Mouse (Mus musculus): Measurements from ENCODE around the gene Ccdc65. TPM values are rescaled to one million over a fixed set of nuclear protein-coding genes. Genes with fewer than 3 reads are reported as not detected.

The Ccdc65 gene
- 9.3 and 10.6 TPM in 2 replicates for polyA plus RNA-seq (2012; rRNA removed)

GRCm38 (mm10) chr15:98707766-98708372 lies at the start of gene Ccdc65:
Gene Ccdc65, plus strand, starts transcription at chr15:98708207.
- no peaks in the 10 kb centered on the region for H3K4me1 ChIP-seq (ENCODE audit: control insufficient read depth, insufficient read depth, low read length)
- TF ChIP-seq CTCF (IDR thresholded peaks at IDR 0.05; ENCODE audit: extremely low read depth, insufficient read depth, low read length) (peak; percentile 68), POLR2A (IDR thresholded peaks at IDR 0.05; ENCODE audit: extremely low read depth, insufficient read depth, low read length) (peak; percentile 59; the same call in 1 of the 2 replicates)
- no peak within 1 kb of the TSS for H3K27ac ChIP-seq (ENCODE audit: insufficient read depth, low read length)
- H3K4me3 ChIP-seq (ENCODE audit: insufficient read depth, low read length): peak within 1 kb of the TSS; percentile 45

GRCm38 (mm10) chr15:98662198-98662566 lies 45.8 kb upstream of the Ccdc65 start:
- Histone ChIP-seq H3K27ac (ENCODE audit: insufficient read depth, low read length) (peak overlapping the region; percentile 85), H3K4me3 (ENCODE audit: insufficient read depth, low read length) (peak overlapping the region; percentile 80), H3K4me1 (ENCODE audit: control insufficient read depth, insufficient read depth, low read length) (no peaks in the 10 kb centered on the region)
- TF ChIP-seq POLR2A (IDR thresholded peaks at IDR 0.05; ENCODE audit: extremely low read depth, insufficient read depth, low read length): no peak
- TF ChIP-seq CTCF (IDR thresholded peaks at IDR 0.05; ENCODE audit: extremely low read depth, insufficient read depth, low read length): no peak

DNA sequence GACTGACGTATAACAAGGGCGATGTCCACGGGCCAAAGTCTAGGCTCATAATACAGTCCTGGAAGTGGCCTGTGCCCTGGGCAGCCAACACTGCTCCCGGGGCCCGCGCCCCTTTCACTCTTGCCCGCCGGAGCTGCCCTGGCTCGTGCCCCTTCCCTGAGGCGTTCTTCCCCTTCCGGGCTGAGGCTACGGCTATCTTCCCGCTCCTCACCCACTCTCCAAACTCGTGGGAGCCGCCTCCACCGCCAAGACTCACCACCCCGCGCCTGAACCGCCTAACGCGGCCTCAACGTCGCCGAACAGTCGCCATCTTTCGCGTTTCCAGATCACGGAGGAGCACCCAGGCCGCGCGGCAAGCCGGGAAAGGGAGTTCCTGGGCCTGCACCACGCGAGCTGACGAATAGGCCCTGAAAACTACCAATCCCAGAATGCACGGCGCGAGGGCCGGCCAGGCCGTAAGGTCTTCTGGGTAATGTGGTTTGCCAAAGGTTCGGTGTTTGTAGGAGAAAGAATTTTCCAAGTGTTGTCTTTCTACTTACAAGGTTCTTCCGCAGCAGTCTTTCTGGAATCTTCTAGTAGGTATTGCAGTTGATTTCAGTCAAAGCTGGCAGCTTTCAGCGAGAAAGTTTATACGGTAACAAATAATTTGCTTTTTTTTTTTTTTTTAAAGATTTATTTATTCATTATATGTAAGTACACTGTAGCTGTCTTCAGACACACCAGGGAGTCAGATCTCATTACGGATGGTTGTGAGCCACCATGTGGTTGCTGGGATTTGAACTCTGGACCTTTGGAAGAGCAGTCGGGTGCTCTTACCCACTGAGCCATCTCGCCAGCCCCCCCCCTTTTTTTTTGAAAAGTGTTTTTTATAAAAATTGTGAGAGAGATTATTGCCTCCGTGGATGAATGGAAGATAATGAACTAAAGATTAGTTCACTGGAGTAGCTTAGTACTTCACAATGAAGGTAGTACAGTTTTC lies 45.2 kb upstream of the Ccdc65 start, which contains the start of gene Ddx23:
TSS of gene Ddx23 (minus strand) at position 328 of the 979 bp plus-strand sequence.
- H3K27ac ChIP-seq (ENCODE audit: insufficient read depth, low read length): peak within 1 kb of the TSS; percentile 85
- TF ChIP-seq POLR2A (IDR thresholded peaks at IDR 0.05; ENCODE audit: extremely low read depth, insufficient read depth, low read length): peak; percentile 79
- TF ChIP-seq CTCF (IDR thresholded peaks at IDR 0.05; ENCODE audit: extremely low read depth, insufficient read depth, low read length): no peak
- H3K4me1 ChIP-seq (ENCODE audit: control insufficient read depth, insufficient read depth, low read length): no peaks in the 10 kb centered on the region
- H3K4me3 ChIP-seq (ENCODE audit: insufficient read depth, low read length): peak within 1 kb of the TSS; percentile 80

DNA sequence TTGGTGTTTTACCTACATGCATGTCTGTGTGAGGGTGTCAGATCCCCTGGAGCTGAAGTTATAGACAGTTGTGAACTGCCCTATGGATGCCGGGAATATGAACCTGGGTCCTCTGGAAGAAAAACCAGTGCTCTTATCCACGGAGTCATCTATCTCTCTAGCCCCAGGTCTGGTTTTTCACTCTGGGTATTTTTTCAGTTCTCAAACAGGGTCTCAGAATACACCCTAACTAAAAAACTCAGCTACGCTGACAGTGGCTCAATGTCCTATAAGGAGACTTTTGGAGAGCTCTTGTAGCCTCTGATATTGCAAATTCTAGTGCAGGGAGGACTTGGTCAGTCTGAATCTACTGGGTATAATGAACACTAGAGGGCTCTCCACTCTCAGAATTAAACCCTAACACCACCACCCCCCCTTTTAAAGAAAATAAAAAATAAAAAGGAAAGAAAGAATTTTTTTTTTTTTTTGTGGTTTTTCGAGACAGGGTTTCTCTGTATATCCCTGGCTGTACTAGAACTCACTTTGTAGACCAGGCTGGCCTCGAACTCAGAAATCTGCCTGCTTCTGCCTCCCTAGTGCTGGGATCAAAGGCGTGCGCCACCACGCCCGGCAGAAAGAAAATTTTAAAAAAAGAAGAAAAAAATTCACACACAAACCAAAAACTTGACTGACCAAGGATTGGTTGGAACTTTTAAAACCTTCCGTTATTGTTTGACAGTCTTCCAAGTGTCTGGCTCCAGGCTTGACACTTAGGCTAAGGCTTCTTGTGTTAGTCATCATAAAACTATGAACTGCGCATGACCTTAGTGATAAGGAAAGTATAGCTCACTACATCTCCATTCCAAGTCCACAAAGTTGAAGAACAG lies 43.7 kb upstream of the Ccdc65 start:
- TF ChIP-seq CTCF (IDR thresholded peaks at IDR 0.05; ENCODE audit: extremely low read depth, insufficient read depth, low read length): peak; percentile 29
- TF ChIP-seq POLR2A (IDR thresholded peaks at IDR 0.05; ENCODE audit: extremely low read depth, insufficient read depth, low read length): no peak
- H3K27ac ChIP-seq (ENCODE audit: insufficient read depth, low read length): no peak overlapping the region
- H3K4me3 ChIP-seq (ENCODE audit: insufficient read depth, low read length): no peak overlapping the region
- H3K4me1 ChIP-seq (ENCODE audit: control insufficient read depth, insufficient read depth, low read length): no peaks in the 10 kb centered on the region

GRCm38 (mm10) chr15:98672592-98672991 lies 35.4 kb upstream of the Ccdc65 start:
- H3K4me1 ChIP-seq (ENCODE audit: control insufficient read depth, insufficient read depth, low read length): peaks cover 4% of the 10 kb centered on the region
- TF ChIP-seq CTCF (IDR thresholded peaks at IDR 0.05; ENCODE audit: extremely low read depth, insufficient read depth, low read length) (no peak), POLR2A (IDR thresholded peaks at IDR 0.05; ENCODE audit: extremely low read depth, insufficient read depth, low read length) (no peak)
- no peak overlapping the region for H3K4me3 ChIP-seq (ENCODE audit: insufficient read depth, low read length)
- no peak overlapping the region for H3K27ac ChIP-seq (ENCODE audit: insufficient read depth, low read length)

DNA sequence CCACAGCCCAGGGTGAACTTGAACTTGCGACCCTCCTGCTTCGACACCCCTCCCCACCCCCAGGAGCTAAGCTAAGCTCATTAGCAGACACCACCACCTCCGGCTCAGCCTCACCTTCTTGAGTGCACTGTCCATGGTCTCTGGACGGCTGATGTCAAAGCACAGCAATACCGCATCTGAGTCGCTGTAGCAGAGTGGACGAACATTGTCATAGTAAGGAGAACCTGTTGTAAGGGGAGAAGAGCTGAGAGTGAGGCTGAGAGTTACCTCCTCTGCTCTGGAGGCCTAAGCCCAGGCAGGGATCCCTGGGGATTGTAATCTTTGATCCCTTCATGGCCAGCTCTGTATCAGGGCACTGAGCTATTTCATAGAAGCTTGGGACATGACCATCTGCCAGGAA lies 34.3 kb upstream of the Ccdc65 start:
- Histone ChIP-seq H3K4me1 (ENCODE audit: control insufficient read depth, insufficient read depth, low read length) (peaks cover 4% of the 10 kb centered on the region), H3K4me3 (ENCODE audit: insufficient read depth, low read length) (no peak overlapping the region), H3K27ac (ENCODE audit: insufficient read depth, low read length) (no peak overlapping the region)
- no peak for TF ChIP-seq CTCF (IDR thresholded peaks at IDR 0.05; ENCODE audit: extremely low read depth, insufficient read depth, low read length)
- TF ChIP-seq POLR2A (IDR thresholded peaks at IDR 0.05; ENCODE audit: extremely low read depth, insufficient read depth, low read length): no peak

DNA sequence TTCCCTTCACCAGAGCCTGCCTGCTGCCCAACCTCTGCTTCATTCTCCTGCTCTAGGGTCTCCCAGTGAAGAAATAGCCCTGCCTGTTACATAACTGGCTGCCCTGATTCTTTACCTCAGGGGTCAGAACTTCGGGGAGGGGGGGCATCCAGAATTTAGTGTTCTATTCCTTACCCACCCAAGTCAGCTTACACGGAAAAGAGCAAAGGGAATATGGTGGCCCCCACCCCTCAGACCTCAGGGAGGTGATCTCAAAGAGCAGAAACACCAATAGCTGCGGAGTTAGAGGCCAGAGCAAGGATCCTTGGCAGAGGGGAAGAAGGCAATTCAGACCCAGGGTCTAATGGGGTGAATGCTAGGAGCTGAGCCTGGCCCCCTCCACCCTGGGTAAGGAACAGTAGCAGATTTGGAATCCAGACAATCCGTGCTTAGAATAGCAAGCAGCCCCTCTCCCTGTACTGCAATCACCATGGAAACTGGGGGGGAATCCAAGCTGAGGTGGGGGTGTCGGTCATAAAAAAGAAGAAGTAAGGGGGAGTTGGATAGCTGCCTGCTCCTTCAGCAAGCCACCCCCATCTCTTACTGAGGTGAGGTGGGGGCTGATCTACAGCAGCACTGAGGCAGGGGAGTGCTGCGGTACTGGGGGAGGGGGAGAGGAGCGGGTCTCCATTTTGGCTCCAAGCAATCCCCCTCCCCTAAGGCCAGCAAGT lies 33.6 kb upstream of the Ccdc65 start:
- peak overlapping the region; percentile 72; the same call in 1 of the 2 replicates for H3K4me3 ChIP-seq (ENCODE audit: insufficient read depth, low read length)
- H3K4me1 ChIP-seq (ENCODE audit: control insufficient read depth, insufficient read depth, low read length): peaks cover 4% of the 10 kb centered on the region
- no peak for TF ChIP-seq CTCF (IDR thresholded peaks at IDR 0.05; ENCODE audit: extremely low read depth, insufficient read depth, low read length)
- no peak for TF ChIP-seq POLR2A (IDR thresholded peaks at IDR 0.05; ENCODE audit: extremely low read depth, insufficient read depth, low read length)
- peak overlapping the region; percentile 39; the same call in 1 of the 2 replicates for H3K27ac ChIP-seq (ENCODE audit: insufficient read depth, low read length)

DNA sequence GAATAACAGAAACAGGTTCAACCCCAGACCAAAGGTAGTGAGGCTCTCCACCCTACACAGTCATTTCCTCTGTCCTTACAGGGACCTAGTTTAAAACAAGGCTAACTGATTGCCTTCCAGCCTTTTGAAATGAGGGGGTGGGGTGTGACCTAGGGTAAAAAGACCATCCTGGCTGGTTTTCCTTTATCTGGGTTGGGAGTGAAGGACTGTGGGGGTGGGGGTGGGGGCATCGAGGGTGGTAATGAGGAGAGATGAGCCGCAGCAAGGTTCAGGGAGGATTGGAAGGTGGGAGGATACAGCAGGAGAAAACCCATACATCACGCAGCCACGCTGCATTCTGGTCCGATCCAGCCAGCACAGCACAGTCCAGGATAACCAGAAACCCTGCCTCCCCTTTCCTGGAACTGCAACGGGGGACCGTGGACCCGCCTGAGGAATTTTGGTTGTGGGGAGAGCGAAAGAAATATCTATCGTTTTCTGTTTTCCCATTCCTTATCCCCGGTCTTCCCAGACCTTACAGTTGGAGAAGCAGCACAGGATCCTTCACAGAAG lies 32.9 kb upstream of the Ccdc65 start:
- Histone ChIP-seq H3K4me3 (ENCODE audit: insufficient read depth, low read length) (peak overlapping the region; percentile 72), H3K27ac (ENCODE audit: insufficient read depth, low read length) (no peak overlapping the region), H3K4me1 (ENCODE audit: control insufficient read depth, insufficient read depth, low read length) (peaks cover 4% of the 10 kb centered on the region)
- no peak for TF ChIP-seq CTCF (IDR thresholded peaks at IDR 0.05; ENCODE audit: extremely low read depth, insufficient read depth, low read length)
- TF ChIP-seq POLR2A (IDR thresholded peaks at IDR 0.05; ENCODE audit: extremely low read depth, insufficient read depth, low read length): peak; percentile 79
